8 mouse cellular contexts compared by ENCODE assay signal in the genomic region with DNA sequence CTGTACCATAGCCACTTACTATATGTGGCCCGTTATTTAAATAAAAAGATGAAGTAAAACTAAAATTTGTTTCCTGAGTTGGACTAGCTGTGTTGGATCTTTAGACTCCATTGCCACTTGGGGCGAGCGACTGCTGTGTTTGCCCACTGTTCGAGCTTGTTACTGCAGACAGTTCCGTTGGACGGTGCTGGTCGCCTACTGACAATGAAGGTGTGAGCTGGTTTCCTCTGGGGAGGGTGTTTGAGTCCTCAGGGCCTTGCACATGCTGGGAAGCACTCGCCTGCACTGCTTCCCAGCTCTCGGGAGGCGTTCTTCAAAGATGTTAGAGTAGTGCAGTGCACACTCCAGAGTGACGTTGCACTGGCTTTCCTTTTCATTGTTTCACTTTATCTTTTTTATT. TPM values are rescaled to one million over a fixed set of nuclear protein-coding genes. Genes with fewer than 3 reads are reported as not detected.
DNase-seq lines count a peak whose midpoint lies in the region; ATAC-seq and TF ChIP-seq lines count a peak whose summit lies in the region.

No protein-coding gene starts in this region.

- H3K27ac ChIP-seq in kidney, postnatal 0 days = 0 out of 2 replicates have a peak overlapping the region, but pooled peaks have one; percentile 3
- H3K27ac ChIP-seq in MEL (ENCODE audit: control insufficient read depth, low read depth, low read length) = peak overlapping the region; percentile 97
- peak overlapping the region; percentile 93 for H3K27ac ChIP-seq in heart, embryonic 12.5 days (ENCODE audit: poor library complexity, severe bottlenecking)
- peak overlapping the region; percentile 82 for H3K27ac ChIP-seq in liver, embryonic 14.5 days
- peak overlapping the region; percentile 64; the same call in 1 of the 2 replicates for H3K27ac ChIP-seq in stomach, embryonic 14.5 days (ENCODE audit: low read length)

- 48% methylated on average over 11 of the region's 11 CpGs for WGBS in kidney, postnatal 0 days
- 19% methylated on average over 11 of the region's 11 CpGs for WGBS in heart, embryonic 12.5 days
- WGBS in liver, embryonic 14.5 days (ENCODE audit: insufficient replicate concordance) = 17% methylated on average over 11 of the region's 11 CpGs
- 48% methylated on average over 11 of the region's 11 CpGs for WGBS in stomach, embryonic 14.5 days

- TF ChIP-seq CTCF in kidney, postnatal 0 days (IDR thresholded peaks at IDR 0.05; ENCODE audit: low read depth) = no peak
- TF ChIP-seq CTCF in MEL (IDR thresholded peaks at IDR 0.05 in 2 of 3, conservative IDR thresholded peaks at IDR 0.05 in 1 of 3; ENCODE audit: control insufficient read depth in 1 of 3, insufficient read depth in 1 of 3, low read depth in 2 of 3, low read length in 3 of 3, poor library complexity in 1 of 3, severe bottlenecking in 1 of 3) = no peak
- TF ChIP-seq CTCF in liver, embryonic 14.5 days (IDR thresholded peaks at IDR 0.05; ENCODE audit: low read depth) = no peak

- no peak overlapping the region for H3K4me3 ChIP-seq in kidney, postnatal 0 days (replicated peaks; ENCODE audit: low read depth, low read length)
- peak overlapping the region; percentile 27 to 56 for H3K4me3 ChIP-seq in MEL (ENCODE audit: control insufficient read depth in 1 of 2, insufficient read depth in 1 of 2, low read depth in 2 of 2, low read length in 2 of 2)
- peak overlapping the region; percentile 95 for H3K4me3 ChIP-seq in heart, embryonic 12.5 days
- H3K4me3 ChIP-seq in liver, embryonic 14.5 days (ENCODE audit: insufficient read depth in 1 of 2, low read depth in 2 of 2, low read length in 2 of 2) = peak overlapping the region in 1 of 2 experiments; percentile 96; a peak in 2 of 4 replicates
- H3K4me3 ChIP-seq in stomach, embryonic 14.5 days (ENCODE audit: low read depth, low read length) = no peak overlapping the region

- H3K4me2 ChIP-seq in kidney, postnatal 0 days (ENCODE audit: low read length) = peak overlapping the region; percentile 60
- peak overlapping the region; percentile 91 for H3K4me2 ChIP-seq in heart, embryonic 12.5 days
- peak overlapping the region; percentile 99 for H3K4me2 ChIP-seq in liver, embryonic 14.5 days (ENCODE audit: low read depth)
- peak overlapping the region; percentile 79 for H3K4me2 ChIP-seq in stomach, embryonic 14.5 days (replicated peaks; ENCODE audit: low read depth, low read length)

- peaks cover 77% of the 10 kb centered on the region for H3K79me2 ChIP-seq in MEL (ENCODE audit: control insufficient read depth, insufficient read depth, low read length, poor library complexity)

- no peak overlapping the region for H3K9ac ChIP-seq in kidney, postnatal 0 days (ENCODE audit: low read depth, low read length)
- peak overlapping the region; percentile 59 for H3K9ac ChIP-seq in MEL (ENCODE audit: control insufficient read depth, low read depth, low read length, poor library complexity, severe bottlenecking)
- peak overlapping the region; percentile 59 for H3K9ac ChIP-seq in heart, embryonic 12.5 days
- peak overlapping the region; percentile 95 for H3K9ac ChIP-seq in liver, embryonic 14.5 days (replicated peaks)
- H3K9ac ChIP-seq in stomach, embryonic 14.5 days (replicated peaks; ENCODE audit: low read depth, low read length) = no peak overlapping the region

- ATAC-seq in kidney, postnatal 0 days (replicated peaks; ENCODE audit: low FRiP score, low read depth) = no peak
- ATAC-seq in heart, embryonic 12.5 days (ENCODE audit: insufficient number of reproducible peaks, low FRiP score) = no peak
- ATAC-seq in liver, embryonic 14.5 days (ENCODE audit: insufficient read depth) = no peak
- ATAC-seq in stomach, embryonic 14.5 days (ENCODE audit: insufficient number of reproducible peaks, insufficient read depth, low FRiP score, low read depth) = no peak

- DNase-seq in kidney, postnatal 0 days (ENCODE audit: low spot score) = no peak
- no peak for DNase-seq in kidney, adult 8-10 months
- DNase-seq in MEL (ENCODE audit: low read depth, low spot score) = no peak
- no peak for DNase-seq in liver, embryonic 14.5 days (ENCODE audit: low read depth in 3 of 3, low spot score in 3 of 3)
- DNase-seq in urinary bladder, postnatal 25 days (ENCODE audit: low spot score) = no peak
- no peak for DNase-seq in Muller cell, postnatal 12 days (ENCODE audit: inconsistent ontology term)

- no peak for TF ChIP-seq EP300 in MEL (IDR thresholded peaks at IDR 0.05; ENCODE audit: low read depth in 1 of 2, low read length in 2 of 2)
- TF ChIP-seq EP300 in liver, embryonic 14.5 days (IDR thresholded peaks at IDR 0.05; ENCODE audit: low read depth) = no peak

- TF ChIP-seq POLR2A in MEL (IDR thresholded peaks at IDR 0.05; ENCODE audit: control insufficient read depth in 1 of 2, insufficient read depth in 1 of 2, low read depth in 1 of 2, low read length in 2 of 2, poor library complexity in 1 of 2) = no peak

- no peaks in the 10 kb centered on the region for H3K27me3 ChIP-seq in kidney, postnatal 0 days (ENCODE audit: insufficient read depth, low read length)
- no peaks in the 10 kb centered on the region for H3K27me3 ChIP-seq in MEL (ENCODE audit: control insufficient read depth in 1 of 2, insufficient read depth in 2 of 2, low read length in 2 of 2)
- H3K27me3 ChIP-seq in heart, embryonic 12.5 days (replicated peaks) = no peaks in the 10 kb centered on the region
- no peaks in the 10 kb centered on the region for H3K27me3 ChIP-seq in liver, embryonic 14.5 days (ENCODE audit: control insufficient read depth, insufficient read depth, low read length)
- H3K27me3 ChIP-seq in stomach, embryonic 14.5 days (ENCODE audit: control insufficient read depth, insufficient read depth, low read length) = no peaks in the 10 kb centered on the region

- no peaks in the 10 kb centered on the region for H3K36me3 ChIP-seq in kidney, postnatal 0 days (ENCODE audit: insufficient read depth, low read length)
- peaks cover 2 to 48% of the 10 kb centered on the region in 2 experiments for H3K36me3 ChIP-seq in MEL (ENCODE audit: control insufficient read depth in 1 of 2, insufficient read depth in 2 of 2, low read length in 2 of 2)
- H3K36me3 ChIP-seq in heart, embryonic 12.5 days = no peaks in the 10 kb centered on the region
- no peaks in the 10 kb centered on the region; the same call in 1 of the 2 replicates for H3K36me3 ChIP-seq in liver, embryonic 14.5 days (replicated peaks; ENCODE audit: control insufficient read depth, insufficient read depth, low read depth)
- H3K36me3 ChIP-seq in stomach, embryonic 14.5 days (ENCODE audit: control insufficient read depth, insufficient read depth, low read length) = no peaks in the 10 kb centered on the region

- peaks cover 37% of the 10 kb centered on the region for H3K4me1 ChIP-seq in kidney, postnatal 0 days (replicated peaks; ENCODE audit: insufficient read depth, low read length)
- H3K4me1 ChIP-seq in MEL (ENCODE audit: control insufficient read depth in 1 of 2, insufficient read depth in 2 of 2, low read length in 2 of 2) = peaks cover 9 to 26% of the 10 kb centered on the region in 2 experiments
- peaks cover 62% of the 10 kb centered on the region for H3K4me1 ChIP-seq in heart, embryonic 12.5 days (replicated peaks)
- peaks cover 28 to 31% of the 10 kb centered on the region in 2 experiments for H3K4me1 ChIP-seq in liver, embryonic 14.5 days (replicated peaks; ENCODE audit: control insufficient read depth in 2 of 2, insufficient read depth in 2 of 2, low read length in 1 of 2)
- peaks cover 34% of the 10 kb centered on the region for H3K4me1 ChIP-seq in stomach, embryonic 14.5 days (ENCODE audit: control insufficient read depth, insufficient read depth, low read length)

- H3K9me3 ChIP-seq in kidney, postnatal 0 days (replicated peaks; ENCODE audit: low read length) = no peaks in the 10 kb centered on the region
- no peaks in the 10 kb centered on the region for H3K9me3 ChIP-seq in MEL (replicated peaks; ENCODE audit: insufficient read depth, low read length)
- H3K9me3 ChIP-seq in heart, embryonic 12.5 days (replicated peaks) = no peaks in the 10 kb centered on the region
- H3K9me3 ChIP-seq in liver, embryonic 14.5 days (ENCODE audit: control insufficient read depth, low read length) = no peaks in the 10 kb centered on the region
- no peaks in the 10 kb centered on the region for H3K9me3 ChIP-seq in stomach, embryonic 14.5 days (ENCODE audit: control insufficient read depth, low read depth, low read length)

- TF ChIP-seq RAD21 in MEL (IDR thresholded peaks at IDR 0.05; ENCODE audit: low read depth, low read length) = no peak

RNA-seq across cellular contexts. Expression of a gene that starts 3.7 kb away (rescaled TPM):
- 487 TPM in 2 replicates for polyA plus RNA-seq in kidney, postnatal 0 days (2015; fragmentation: Nextera tagmentation; extraction: Ambion mirVana)
- 141 and 166 TPM in 2 replicates for total RNA-seq in MEL (2012; rRNA removed)
- polyA plus RNA-seq in MEL (2012; ENCODE audit: insufficient read depth in 1 of 2, insufficient read length in 2 of 2, low read depth in 1 of 2, low replicate concordance in 2 of 2, missing spikeins in 1 of 2) = 100 to 1,000 TPM; 108 to 423 TPM
- polyA plus RNA-seq in heart, embryonic 12.5 days (2016; fragmentation: Nextera tagmentation; extraction: Ambion mirVana) = 478 and 484 TPM in 2 replicates
- polyA plus RNA-seq in liver, embryonic 14.5 days (2012; rRNA removed) = 58.8 and 95.3 TPM in 2 replicates
- polyA plus RNA-seq in liver, embryonic 14.5 days (2014; fragmentation: Nextera tagmentation; extraction: Ambion mirVana) = 157 and 160 TPM in 2 replicates
- polyA plus RNA-seq in stomach, embryonic 14.5 days (2014; fragmentation: Nextera tagmentation; extraction: Ambion mirVana) = 406 and 429 TPM in 2 replicates

RNA-seq across cellular contexts. Expression of a gene that starts 38.7 kb away (rescaled TPM):
- polyA plus RNA-seq in kidney, postnatal 0 days (2015; fragmentation: Nextera tagmentation; extraction: Ambion mirVana) = 1.0 and 1.7 TPM in 2 replicates
- 0.16 TPM in 1 of 2 replicates, not detected in the other for total RNA-seq in MEL (2012; rRNA removed)
- polyA plus RNA-seq in MEL (2012; ENCODE audit: insufficient read depth in 1 of 2, insufficient read length in 2 of 2, low read depth in 1 of 2, low replicate concordance in 2 of 2, missing spikeins in 1 of 2) = not detected
- 0.37 and 0.41 TPM in 2 replicates for polyA plus RNA-seq in heart, embryonic 12.5 days (2016; fragmentation: Nextera tagmentation; extraction: Ambion mirVana)
- 0.57 and 1.0 TPM in 2 replicates for polyA plus RNA-seq in liver, embryonic 14.5 days (2012; rRNA removed)
- 0.56 and 1.1 TPM in 2 replicates for polyA plus RNA-seq in liver, embryonic 14.5 days (2014; fragmentation: Nextera tagmentation; extraction: Ambion mirVana)
- polyA plus RNA-seq in stomach, embryonic 14.5 days (2014; fragmentation: Nextera tagmentation; extraction: Ambion mirVana) = 3.5 and 4.1 TPM in 2 replicates

RNA-seq across cellular contexts. Expression of a gene that starts 44.9 kb away (rescaled TPM):
- 248 and 264 TPM in 2 replicates for polyA plus RNA-seq in kidney, postnatal 0 days (2015; fragmentation: Nextera tagmentation; extraction: Ambion mirVana)
- 107 and 108 TPM in 2 replicates for total RNA-seq in MEL (2012; rRNA removed)
- 100 to 1,000 TPM in 1 of 2 experiments, not detected in 1; 169 TPM for polyA plus RNA-seq in MEL (2012; ENCODE audit: insufficient read depth in 1 of 2, insufficient read length in 2 of 2, low read depth in 1 of 2, low replicate concordance in 2 of 2, missing spikeins in 1 of 2)
- 169 and 171 TPM in 2 replicates for polyA plus RNA-seq in heart, embryonic 12.5 days (2016; fragmentation: Nextera tagmentation; extraction: Ambion mirVana)
- polyA plus RNA-seq in liver, embryonic 14.5 days (2012; rRNA removed) = 47.3 and 55.8 TPM in 2 replicates
- polyA plus RNA-seq in liver, embryonic 14.5 days (2014; fragmentation: Nextera tagmentation; extraction: Ambion mirVana) = 84.4 and 89.0 TPM in 2 replicates
- 240 and 261 TPM in 2 replicates for polyA plus RNA-seq in stomach, embryonic 14.5 days (2014; fragmentation: Nextera tagmentation; extraction: Ambion mirVana)

RNA-seq across cellular contexts. Expression of a gene that starts 45.1 kb away (rescaled TPM):
- 162 and 169 TPM in 2 replicates for polyA plus RNA-seq in kidney, postnatal 0 days (2015; fragmentation: Nextera tagmentation; extraction: Ambion mirVana)
- 48.2 and 52.5 TPM in 2 replicates for total RNA-seq in MEL (2012; rRNA removed)
- polyA plus RNA-seq in MEL (2012; ENCODE audit: insufficient read depth in 1 of 2, insufficient read length in 2 of 2, low read depth in 1 of 2, low replicate concordance in 2 of 2, missing spikeins in 1 of 2) = 10 to 100 TPM in 1 of 2 experiments, not detected in 1; 64.2 TPM
- polyA plus RNA-seq in heart, embryonic 12.5 days (2016; fragmentation: Nextera tagmentation; extraction: Ambion mirVana) = 215 and 216 TPM in 2 replicates
- polyA plus RNA-seq in liver, embryonic 14.5 days (2012; rRNA removed) = 16.8 and 17.8 TPM in 2 replicates
- 42.1 and 42.6 TPM in 2 replicates for polyA plus RNA-seq in liver, embryonic 14.5 days (2014; fragmentation: Nextera tagmentation; extraction: Ambion mirVana)
- polyA plus RNA-seq in stomach, embryonic 14.5 days (2014; fragmentation: Nextera tagmentation; extraction: Ambion mirVana) = 122 and 132 TPM in 2 replicates

RNA-seq across cellular contexts. Expression of a gene that starts 45.2 kb away (rescaled TPM):
- polyA plus RNA-seq in kidney, postnatal 0 days (2015; fragmentation: Nextera tagmentation; extraction: Ambion mirVana) = not detected in 2 replicates
- total RNA-seq in MEL (2012; rRNA removed) = not detected in 2 replicates
- polyA plus RNA-seq in MEL (2012; ENCODE audit: insufficient read depth in 1 of 2, insufficient read length in 2 of 2, low read depth in 1 of 2, low replicate concordance in 2 of 2, missing spikeins in 1 of 2) = not detected
- polyA plus RNA-seq in heart, embryonic 12.5 days (2016; fragmentation: Nextera tagmentation; extraction: Ambion mirVana) = not detected in 2 replicates
- not detected in 2 replicates for polyA plus RNA-seq in liver, embryonic 14.5 days (2012; rRNA removed)
- not detected in 2 replicates for polyA plus RNA-seq in liver, embryonic 14.5 days (2014; fragmentation: Nextera tagmentation; extraction: Ambion mirVana)
- not detected in 2 replicates for polyA plus RNA-seq in stomach, embryonic 14.5 days (2014; fragmentation: Nextera tagmentation; extraction: Ambion mirVana)

Comparison
In these comparisons a context has a peak if more than half of its experiments do, and no peak if none do; other contexts are left out.
1. H3K27ac ChIP-seq: peak in every context shown above with its lines; median percentile 97 in MEL; 93 in heart, embryonic 12.5 days; 82 in liver, embryonic 14.5 days; 64 in stomach, embryonic 14.5 days; 3 in kidney, postnatal 0 days.
2. H3K4me3 ChIP-seq: peak in MEL (2 of 2) and heart, embryonic 12.5 days (single experiment); none in kidney, postnatal 0 days (single experiment) and stomach, embryonic 14.5 days (single experiment).
3. H3K9ac ChIP-seq: peak in MEL (single experiment), heart, embryonic 12.5 days (single experiment) and liver, embryonic 14.5 days (single experiment); none in kidney, postnatal 0 days (single experiment) and stomach, embryonic 14.5 days (single experiment).
4. Peak in every context shown above with its lines, with median percentiles within 50 percentile points of each other: H3K4me2 ChIP-seq.